Mouse (Mus musculus) embryonic facial prominence, embryonic 11.5 days (tissue): ENCODE measurements around the gene Cpm. TPM values are rescaled to one million over a fixed set of nuclear protein-coding genes. Genes with fewer than 3 reads are reported as not detected.
A peak's percentile ranks its signal among the peaks of the same experiment; 100 is the strongest.
"Not testable (repeated sequence)": the region's sequence is repeated elsewhere in the genome, so short reads cannot be mapped to it uniquely, and the experiment has no call there.

Experiments
- ATAC-seq: fragments of 200-750 bp; cut with Nextera tagmentation; replicated peaks from 2 replicates; pipeline ENCODE4 v1.8.0; 2017; ENCODE audit warnings: low read depth; ENCODE audit not compliant: insufficient number of reproducible peaks, low FRiP score, low TSS enrichment
- DNase-seq: peaks from one replicate; pipeline ENCODE4 v3.0.0-alpha.2; 2015; ENCODE audit warnings: low spot score
- H3K27ac ChIP-seq: fragments of 300-500 bp; sonication (generic); replicated peaks from 2 replicates; pipeline ENCODE4 v1.5.1; 2014; ENCODE audit warnings: mild to moderate bottlenecking, low read depth, low read length, control low read depth
- H3K27me3 ChIP-seq: fragments of 300-500 bp; sonication (generic); 2 replicates; pipeline ENCODE4 v1.6.1; 2014; ENCODE audit warnings: mild to moderate bottlenecking, low read length, moderate library complexity, mixed read lengths; ENCODE audit not compliant: control insufficient read depth, insufficient read depth
- H3K36me3 ChIP-seq: fragments of 300-500 bp; sonication (generic); replicated peaks from 2 replicates; pipeline ENCODE4 v1.6.1; 2014; ENCODE audit warnings: low read depth, mild to moderate bottlenecking, low read length, moderate library complexity, mixed read lengths; ENCODE audit not compliant: control insufficient read depth, insufficient read depth
- H3K4me1 ChIP-seq: fragments of 300-500 bp; sonication (generic); 2 replicates; pipeline ENCODE4 v1.6.1; 2014; ENCODE audit warnings: low read length, mixed read lengths; ENCODE audit not compliant: control insufficient read depth, insufficient read depth
- H3K4me2 ChIP-seq: fragments of 300-500 bp; sonication (generic); 2 replicates; pipeline ENCODE4 v1.6.1; 2014; ENCODE audit warnings: low read depth, mild to moderate bottlenecking, control low read depth, low read length, moderate library complexity
- H3K4me3 ChIP-seq: fragments of 300-500 bp; sonication (generic); 2 replicates; pipeline ENCODE4 v1.5.1; 2014; ENCODE audit warnings: low read depth, low read length, control low read depth
- H3K9ac ChIP-seq: fragments of 300-500 bp; sonication (generic); replicated peaks from 2 replicates; pipeline ENCODE4 v1.6.1; 2014; ENCODE audit warnings: mild to moderate bottlenecking, control low read depth, low read length
- H3K9me3 ChIP-seq: fragments of 300-500 bp; sonication (generic); replicated peaks from 2 replicates; pipeline ENCODE4 v1.6.1; 2016; ENCODE audit warnings: mild to moderate bottlenecking, low read length, inconsistent platforms, mixed read lengths; ENCODE audit not compliant: control insufficient read depth
- WGBS: fragments of 180-500 bp; shearing (Covaris S2); extraction: QIAGEN DNeasy Blood & Tissue Kit; methylation state at CpG from one replicate; pipeline ENCODE4 v1.1.7; 2014; 5-methylcytosine and 5-hydroxymethylcytosine counted together
- polyA plus RNA-seq: library from polyadenylated mRNA; unstranded; fragments of >200 nt; fragmentation: Nextera tagmentation; extraction: Ambion mirVana; gene quantifications from 2 replicates; pipeline ENCODE4 v1.2.1, GENCODE M21; 2014

Cpm gene
- polyA plus RNA-seq, 1 experiment from 2014 or later, result 10.9 TPM

- WGBS, result 81% methylated on average over 6 of the region's 6 CpGs
- Histone ChIP-seq H3K4me1 (peaks cover 3% of the 10 kb centered on the region; the same call in 1 of the 2 replicates), H3K9me3 (no peaks in the 10 kb centered on the region), H3K4me3 (no peak overlapping the region), H3K4me2 (no peak overlapping the region), H3K27me3 (no peaks in the 10 kb centered on the region), H3K9ac (no peak overlapping the region), H3K27ac (0 out of 2 replicates have a peak overlapping the region, but pooled peaks have one; percentile 31), H3K36me3 (no peaks in the 10 kb centered on the region)
- ATAC-seq (no peak), DNase-seq (no peak)
Observed at GRCm38 (mm10) chr10:117584566-117585515, 44.5 kb upstream of the Cpm start.

DNA sequence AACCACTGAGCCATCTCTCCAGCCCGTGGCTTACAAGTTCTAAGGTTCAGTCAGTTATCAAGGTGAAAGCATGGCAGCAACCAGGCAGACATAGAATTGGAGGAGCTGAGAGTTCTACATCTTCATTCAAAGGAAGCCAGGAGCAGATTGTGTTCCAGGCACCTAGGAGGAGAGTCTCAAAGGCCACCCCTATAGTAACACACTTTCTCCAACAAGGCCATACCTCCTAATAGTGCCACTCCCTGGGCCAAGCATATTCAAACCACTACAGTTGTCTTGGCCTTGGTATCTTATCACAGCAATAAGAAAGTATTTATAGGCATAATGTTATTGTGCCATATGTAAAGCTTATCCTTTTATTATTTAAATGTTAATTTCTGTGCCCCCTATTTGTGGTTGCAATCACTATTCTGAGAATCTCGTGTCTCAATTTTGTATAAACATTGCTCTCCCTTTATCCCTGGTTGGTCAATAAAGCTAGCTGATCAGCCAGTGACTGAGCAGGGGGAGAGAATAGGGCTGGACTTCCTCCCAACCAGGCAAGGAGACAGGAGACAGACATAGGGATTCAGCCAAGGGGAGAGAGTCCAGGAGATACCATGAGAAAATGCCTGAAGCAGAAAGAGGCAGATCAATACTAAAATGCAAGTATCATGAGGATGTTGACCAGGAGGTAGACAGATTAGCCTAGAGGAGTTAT lies 43.5 kb upstream of the Cpm start:
- H3K9ac ChIP-seq, result no peak overlapping the region
- no peak overlapping the region for H3K4me2 ChIP-seq
- H3K4me1 ChIP-seq, result peaks cover 3% of the 10 kb centered on the region; the same call in 1 of the 2 replicates
- H3K27me3 ChIP-seq, result no peaks in the 10 kb centered on the region
- no peaks in the 10 kb centered on the region for H3K9me3 ChIP-seq
- DNase-seq (no peak), ATAC-seq (no peak)
- no peaks in the 10 kb centered on the region for H3K36me3 ChIP-seq
- no peak overlapping the region for H3K27ac ChIP-seq
- H3K4me3 ChIP-seq, result no peak overlapping the region
- 77% methylated on average over 2 of the region's 2 CpGs for WGBS

DNA sequence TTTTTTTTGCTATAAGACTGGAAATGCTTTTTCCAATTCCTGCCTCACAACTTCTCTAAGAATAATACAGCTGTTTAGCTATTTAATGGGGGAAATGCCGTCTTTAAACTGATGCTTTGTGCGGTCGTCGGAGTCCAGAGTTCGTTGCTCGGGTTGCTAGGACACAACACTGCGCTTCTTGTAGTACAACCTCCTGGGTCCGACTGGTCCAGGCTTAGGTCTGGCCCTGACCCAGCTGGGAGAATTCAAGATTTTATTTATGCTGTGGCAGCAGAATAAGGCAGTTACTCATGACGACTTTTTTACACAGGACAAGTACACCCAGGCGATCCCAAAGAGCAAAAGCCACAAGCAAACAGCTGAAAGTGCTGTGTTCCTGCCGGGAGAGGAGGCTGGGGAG lies 42.4 kb upstream of the Cpm start:
- H3K4me2 ChIP-seq, result no peak overlapping the region
- peaks cover 3% of the 10 kb centered on the region; the same call in 1 of the 2 replicates for H3K4me1 ChIP-seq
- no peaks in the 10 kb centered on the region for H3K36me3 ChIP-seq
- H3K4me3 ChIP-seq, result no peak overlapping the region
- DNase-seq, result no peak
- no peaks in the 10 kb centered on the region for H3K27me3 ChIP-seq
- H3K9ac ChIP-seq, result no peak overlapping the region
- no peaks in the 10 kb centered on the region for H3K9me3 ChIP-seq
- no peak overlapping the region for H3K27ac ChIP-seq
- WGBS, result 61% methylated on average over 11 of the region's 11 CpGs
- no peak for ATAC-seq

DNA sequence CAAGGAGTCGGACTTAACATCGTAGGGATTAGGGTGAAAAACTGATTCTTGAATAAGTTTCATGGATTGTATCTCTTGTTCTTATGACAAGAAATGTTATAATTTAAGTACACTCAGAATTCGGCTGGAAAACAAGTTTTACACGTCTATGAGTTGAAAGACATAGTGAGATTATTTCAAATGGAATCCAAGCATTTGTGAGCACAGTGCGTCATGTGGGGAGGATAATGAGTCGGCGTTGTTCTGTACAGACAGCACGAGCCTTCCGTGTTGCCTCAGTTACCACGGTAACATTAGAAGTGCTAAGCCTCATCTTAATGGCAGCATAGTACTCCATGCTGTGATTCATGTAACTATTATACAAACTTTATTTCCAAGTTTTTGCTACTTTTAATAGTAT lies 42.0 kb upstream of the Cpm start:
- ATAC-seq (no peak), DNase-seq (no peak)
- no peak overlapping the region for H3K27ac ChIP-seq
- WGBS, result 87% methylated on average over 10 of the region's 10 CpGs
- no peak overlapping the region for H3K4me2 ChIP-seq
- H3K36me3 ChIP-seq, result no peaks in the 10 kb centered on the region
- H3K4me3 ChIP-seq, result no peak overlapping the region
- H3K9me3 ChIP-seq, result no peaks in the 10 kb centered on the region
- H3K4me1 ChIP-seq, result peaks cover 3% of the 10 kb centered on the region; the same call in 1 of the 2 replicates
- no peaks in the 10 kb centered on the region for H3K27me3 ChIP-seq
- H3K9ac ChIP-seq, result no peak overlapping the region

GRCm38 (mm10) chr10:117588416-117589143 lies 40.7 kb upstream of the Cpm start:
- not testable (repeated sequence) for H3K9ac ChIP-seq, DNase-seq, H3K4me2 ChIP-seq, H3K36me3 ChIP-seq, H3K4me1 ChIP-seq, H3K4me3 ChIP-seq, H3K27me3 ChIP-seq, H3K9me3 ChIP-seq, ATAC-seq, H3K27ac ChIP-seq
- 83% methylated on average over 11 of the region's 11 CpGs for WGBS

DNA sequence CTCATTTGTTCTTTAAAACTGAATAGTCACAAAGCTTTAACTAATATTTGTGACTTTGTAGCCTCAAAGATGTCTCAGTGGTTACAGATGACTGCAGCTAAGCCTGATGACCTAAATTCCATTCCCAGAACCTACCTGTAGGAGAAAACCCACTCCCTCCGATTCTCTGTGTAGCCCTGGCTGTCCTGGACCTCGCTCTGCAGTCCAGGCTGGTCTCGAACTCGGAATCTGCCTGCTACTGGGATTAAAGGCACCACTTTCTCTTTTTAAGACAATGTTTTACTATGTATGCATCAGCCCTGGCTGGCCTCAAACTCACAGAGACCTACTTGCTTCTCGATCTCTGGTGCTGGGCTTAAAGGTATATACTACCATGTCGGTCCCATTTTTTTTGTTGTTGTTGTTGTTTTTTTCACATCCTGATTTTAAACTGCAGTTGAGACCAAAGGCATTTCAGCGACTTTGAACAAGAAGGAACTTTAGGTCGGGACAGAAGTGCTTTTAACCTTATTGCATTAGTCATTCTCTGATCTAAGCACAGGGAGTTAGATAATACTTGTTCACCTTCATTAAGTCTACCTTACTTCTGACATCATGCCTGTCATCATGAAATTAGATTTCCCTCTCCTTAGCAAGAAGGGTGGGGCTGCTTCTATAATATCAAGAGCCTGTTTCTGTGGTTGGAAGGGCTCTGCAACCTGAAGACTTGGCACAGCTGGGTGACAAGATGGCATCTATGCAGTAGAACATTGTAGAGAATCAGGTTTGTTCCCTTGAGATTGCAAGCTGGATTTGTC lies 40.0 kb upstream of the Cpm start:
- 91% methylated on average over 8 of the region's 8 CpGs for WGBS
- no peak overlapping the region for H3K4me3 ChIP-seq
- H3K9me3 ChIP-seq, result no peaks in the 10 kb centered on the region
- H3K36me3 ChIP-seq, result no peaks in the 10 kb centered on the region
- no peak for DNase-seq
- no peak overlapping the region for H3K4me2 ChIP-seq
- H3K27ac ChIP-seq, result no peak overlapping the region
- no peaks in the 10 kb centered on the region for H3K27me3 ChIP-seq
- no peak for ATAC-seq
- no peak overlapping the region for H3K9ac ChIP-seq
- H3K4me1 ChIP-seq, result no peaks in the 10 kb centered on the region
